Mouse (Mus musculus) thymus, adult 2 months (tissue): ENCODE measurements around the gene Cln3. TPM values are rescaled to one million over a fixed set of nuclear protein-coding genes. Genes with fewer than 3 reads are reported as not detected.

Source experiments
- DNase-seq: peaks from one replicate; pipeline ENCODE4 v3.0.0; 2021
- H3K27ac ChIP-seq: fragments of 200-500 bp; 2 replicates; pipeline ENCODE4 v1.5.1; 2012; ENCODE audit warnings: low read length, control low read depth; ENCODE audit not compliant: control insufficient read depth, insufficient read depth
- H3K27me3 ChIP-seq: fragments of 200-500 bp; 2 replicates; pipeline ENCODE4 v1.6.1; 2012; ENCODE audit warnings: mild to moderate bottlenecking, low read length, moderate library complexity, mixed read lengths; ENCODE audit not compliant: control insufficient read depth, insufficient read depth
- H3K36me3 ChIP-seq: fragments of 200-500 bp; 2 replicates; pipeline ENCODE4 v1.6.1; 2012; ENCODE audit warnings: mild to moderate bottlenecking, low read length, moderate library complexity; ENCODE audit not compliant: control insufficient read depth, insufficient read depth
- H3K4me1 ChIP-seq: fragments of 200-500 bp; replicated peaks from 2 replicates; pipeline ENCODE4 v1.6.1; 2012; ENCODE audit warnings: low read length; ENCODE audit not compliant: control insufficient read depth, insufficient read depth
- H3K4me3 ChIP-seq: fragments of 200-500 bp; 2 replicates; pipeline ENCODE4 v1.5.1; 2012; ENCODE audit warnings: mild to moderate bottlenecking, low read length, control low read depth, moderate library complexity; ENCODE audit not compliant: control insufficient read depth, insufficient read depth
- CTCF ChIP-seq: fragments of 200-500 bp; IDR thresholded peaks from 2 replicates; pipeline ENCODE4 v1.5.1; 2012; ENCODE audit warnings: mild to moderate bottlenecking, control low read depth, low read length, moderate library complexity, borderline replicate concordance; ENCODE audit not compliant: control insufficient read depth, poor library complexity, insufficient read depth; ENCODE audit errors: extremely low read depth
- POLR2A ChIP-seq: fragments of 200-500 bp; IDR thresholded peaks from 2 replicates; pipeline ENCODE4 v1.6.1; 2012; ENCODE audit warnings: mild to moderate bottlenecking, low read length, control low read depth, moderate library complexity; ENCODE audit not compliant: control insufficient read depth, poor library complexity, insufficient read depth; ENCODE audit errors: extremely low read depth
- WGBS: fragments of 180-500 bp; shearing (Covaris S2); methylation state at CpG from one replicate; pipeline ENCODE4 v1.1.7; 2018; 5-methylcytosine and 5-hydroxymethylcytosine counted together
- polyA plus RNA-seq: library from polyadenylated mRNA; depleted of rRNA; stranded (reverse); fragments of >200 nt; gene quantifications from 2 replicates; pipeline ENCODE4 v1.2.3, GENCODE M21; 2012

The Cln3 gene
- polyA plus RNA-seq, 1 experiment = 141 TPM

- no peak for TF ChIP-seq POLR2A
- no peak for TF ChIP-seq CTCF
- Histone ChIP-seq H3K36me3 (no peaks in the 10 kb centered on the region), H3K27ac (no peak overlapping the region), H3K27me3 (no peaks in the 10 kb centered on the region; the same call in 1 of the 2 replicates), H3K4me1 (no peaks in the 10 kb centered on the region; the same call in 1 of the 2 replicates), H3K4me3 (no peak overlapping the region)
- no peak for DNase-seq
- WGBS = 94% methylated on average over 3 of the region's 3 CpGs
These were observed 40.4 kb upstream of the Cln3 start for GRCm38 (mm10) chr7:126625807-126626600.

- no peaks in the 10 kb centered on the region; the same call in 1 of the 2 replicates for H3K4me1 ChIP-seq
- TF ChIP-seq CTCF (no peak), POLR2A (no peak)
- no peak overlapping the region for H3K4me3 ChIP-seq
- 65% methylated on average over 6 of the region's 6 CpGs for WGBS
- no peak overlapping the region for H3K27ac ChIP-seq
- DNase-seq = no peak
- H3K36me3 ChIP-seq = no peaks in the 10 kb centered on the region
- no peaks in the 10 kb centered on the region; the same call in 1 of the 2 replicates for H3K27me3 ChIP-seq
These were observed 39.8 kb upstream of the Cln3 start for GRCm38 (mm10) chr7:126625369-126625768.

- Histone ChIP-seq H3K27me3 (no peaks in the 10 kb centered on the region; the same call in 1 of the 2 replicates), H3K4me3 (no peak overlapping the region), H3K36me3 (no peaks in the 10 kb centered on the region), H3K27ac (no peak overlapping the region), H3K4me1 (no peaks in the 10 kb centered on the region; the same call in 1 of the 2 replicates)
- 93% methylated on average over 16 of the region's 16 CpGs for WGBS
- DNase-seq = no peak
- TF ChIP-seq POLR2A = no peak
- no peak for TF ChIP-seq CTCF
These were observed 39.2 kb upstream of the Cln3 start for GRCm38 (mm10) chr7:126624774-126625173.

GRCm38 (mm10) chr7:126623381-126623780 lies 37.8 kb upstream of the Cln3 start:
- Histone ChIP-seq H3K27ac (no peak overlapping the region), H3K27me3 (no peaks in the 10 kb centered on the region; the same call in 1 of the 2 replicates), H3K36me3 (no peaks in the 10 kb centered on the region), H3K4me1 (no peaks in the 10 kb centered on the region; the same call in 1 of the 2 replicates), H3K4me3 (no peak overlapping the region)
- no peak for DNase-seq
- no peak for TF ChIP-seq CTCF
- 76% methylated on average over 1 of the region's 1 CpGs for WGBS

GRCm38 (mm10) chr7:126621452-126622359 lies 36.1 kb upstream of the Cln3 start:
- Histone ChIP-seq H3K4me1 (no peaks in the 10 kb centered on the region), H3K4me3 (no peak overlapping the region), H3K27ac (no peak overlapping the region), H3K36me3 (no peaks in the 10 kb centered on the region), H3K27me3 (no peaks in the 10 kb centered on the region; the same call in 1 of the 2 replicates)
- no peak for TF ChIP-seq POLR2A
- TF ChIP-seq CTCF = no peak
- 89% methylated on average over 9 of the region's 9 CpGs for WGBS
- DNase-seq = no peak

GRCm38 (mm10) chr7:126619559-126620275 lies 34.1 kb upstream of the Cln3 start:
- DNase-seq = no peak
- H3K27me3 ChIP-seq = no peaks in the 10 kb centered on the region
- H3K27ac ChIP-seq = no peak overlapping the region
- H3K4me1 ChIP-seq = no peaks in the 10 kb centered on the region
- TF ChIP-seq CTCF (no peak), POLR2A (no peak)
- 86% methylated on average over 10 of the region's 10 CpGs for WGBS
- H3K36me3 ChIP-seq = no peaks in the 10 kb centered on the region
- H3K4me3 ChIP-seq = no peak overlapping the region
